Mouse (Mus musculus) CH12.LX (cell line): ENCODE measurements around the gene Sytl1. TPM values are rescaled to one million over a fixed set of nuclear protein-coding genes. Genes with fewer than 3 reads are reported as not detected.
A peak's percentile ranks its signal among the peaks of the same experiment; 100 is the strongest.

ENCODE experiments used
- DNase-seq: peaks from one replicate; pipeline ENCODE4 v3.0.0-alpha.2; 2013; ENCODE audit errors: extremely low read depth
- H3K27ac ChIP-seq: 2 replicates; pipeline ENCODE4 v1.5.1; 2012; ENCODE audit warnings: low read depth, mild to moderate bottlenecking, control low read depth, moderate library complexity; ENCODE audit not compliant: insufficient read depth
- H3K27me3 ChIP-seq: replicated peaks from 2 replicates; pipeline ENCODE3; 2012; ENCODE audit warnings: inconsistent platforms
- H3K36me3 ChIP-seq, 2 experiments: replicated peaks in 1 of 2; 2 replicates each; pipeline versions ENCODE3 to v1.6.1; 2012; ENCODE audit warnings: inconsistent platforms in 1 of 2, low read length in 1 of 2, mild to moderate bottlenecking in 1 of 2, mixed read lengths in 1 of 2, moderate library complexity in 1 of 2; ENCODE audit not compliant: control insufficient read depth in 1 of 2, insufficient read depth in 1 of 2
- H3K4me1 ChIP-seq, 2 experiments: 2 replicates each; pipeline ENCODE4 v1.6.1; 2012; ENCODE audit warnings: inconsistent platforms in 1 of 2, moderate library complexity in 1 of 2; ENCODE audit not compliant: insufficient read depth in 2 of 2, control insufficient read depth in 1 of 2
- H3K4me2 ChIP-seq: 2 replicates; pipeline ENCODE4 v1.6.1; 2012; ENCODE audit warnings: low read depth, mild to moderate bottlenecking, control low read depth; ENCODE audit not compliant: poor library complexity, insufficient read depth, severe bottlenecking
- H3K4me3 ChIP-seq, 3 experiments: fragments of 150-350 bp in 1 of 3; sonication (generic) in 1 of 3; replicated peaks in 1 of 3; 2 replicates each; pipeline versions ENCODE3 to v1.5.1; 2011 to 2012; ENCODE audit warnings: low read depth in 2 of 3, low read length in 2 of 3, mild to moderate bottlenecking in 2 of 3, moderate library complexity in 2 of 3, control low read depth in 1 of 3, improper control_type of control experiment in 1 of 3, inconsistent platforms in 1 of 3, mixed read lengths in 1 of 3; ENCODE audit not compliant: poor library complexity in 1 of 3
- H3K79me2 ChIP-seq: replicated peaks from 2 replicates; pipeline ENCODE4 v1.6.1; 2012; ENCODE audit warnings: mild to moderate bottlenecking, moderate library complexity; ENCODE audit not compliant: control insufficient read depth, poor library complexity, insufficient read depth, severe bottlenecking; ENCODE audit errors: extremely low read depth
- H3K9ac ChIP-seq: 2 replicates; pipeline ENCODE4 v1.6.1; 2012; ENCODE audit warnings: low read depth, mild to moderate bottlenecking, control low read depth, moderate library complexity; ENCODE audit not compliant: insufficient read depth
- H3K9me3 ChIP-seq: replicated peaks from 2 replicates; pipeline ENCODE3; 2012; ENCODE audit warnings: low read length, inconsistent platforms, mixed read lengths
- CTCF ChIP-seq, 2 experiments: IDR thresholded peaks in 1 of 2; conservative IDR thresholded peaks in 1 of 2; 2 replicates each; pipeline ENCODE4 v1.5.1; 2011 to 2012; ENCODE audit warnings: low read depth in 2 of 2, low read length in 2 of 2, improper control_type of control experiment in 1 of 2, inconsistent platforms in 1 of 2, mild to moderate bottlenecking in 1 of 2, moderate library complexity in 1 of 2
- ELF1 ChIP-seq: IDR thresholded peaks from 2 replicates; pipeline ENCODE4 v1.6.1; 2014; ENCODE audit warnings: low read depth, mild to moderate bottlenecking, inconsistent platforms, low read length, improper control_type of control experiment
- GABPA ChIP-seq: IDR thresholded peaks from 2 replicates; pipeline ENCODE4 v1.6.1; 2012; ENCODE audit warnings: low read depth, low read length, improper control_type of control experiment, inconsistent platforms; ENCODE audit not compliant: insufficient replicate concordance
- MYC ChIP-seq: IDR thresholded peaks from 2 replicates; pipeline ENCODE4 v1.6.1; 2011; ENCODE audit warnings: low read depth, mild to moderate bottlenecking, improper control_type of control experiment, low read length
- NELFE ChIP-seq: IDR thresholded peaks from 2 replicates; pipeline ENCODE4 v1.6.1; 2011; ENCODE audit warnings: low read depth, low read length, improper control_type of control experiment
- NRF1 ChIP-seq: IDR thresholded peaks from 2 replicates; pipeline ENCODE4 v1.6.1; 2014; ENCODE audit warnings: low read depth, mild to moderate bottlenecking, inconsistent platforms, low read length, improper control_type of control experiment, moderate library complexity
- POLR2AphosphoS2 ChIP-seq: IDR thresholded peaks from 2 replicates; pipeline ENCODE4 v1.6.1; 2011; ENCODE audit warnings: low read depth, low read length, improper control_type of control experiment
- RAD21 ChIP-seq: IDR thresholded peaks from 2 replicates; pipeline ENCODE4 v1.6.1; 2011; ENCODE audit warnings: low read depth, mild to moderate bottlenecking, low read length, improper control_type of control experiment, moderate library complexity
- RCOR1 ChIP-seq: conservative IDR thresholded peaks from 2 replicates; pipeline ENCODE4 v1.6.1; 2012; ENCODE audit warnings: low read depth, mild to moderate bottlenecking, inconsistent platforms, low read length, improper control_type of control experiment
- SIN3A ChIP-seq: IDR thresholded peaks from 2 replicates; pipeline ENCODE4 v1.6.1; 2012; ENCODE audit warnings: low read length, improper control_type of control experiment, inconsistent platforms
- SMC3 ChIP-seq: IDR thresholded peaks from 2 replicates; pipeline ENCODE4 v1.6.1; 2011; ENCODE audit warnings: low read depth, low read length, improper control_type of control experiment
- UBTF ChIP-seq: IDR thresholded peaks from 2 replicates; pipeline ENCODE4 v1.6.1; 2012; ENCODE audit warnings: low read depth, mild to moderate bottlenecking, inconsistent platforms, low read length, improper control_type of control experiment, moderate library complexity
- USF1 ChIP-seq: IDR thresholded peaks from 2 replicates; pipeline ENCODE4 v1.6.1; 2014; ENCODE audit warnings: low read depth, mild to moderate bottlenecking, inconsistent platforms, low read length, improper control_type of control experiment
- ZC3H11A ChIP-seq: IDR thresholded peaks from 2 replicates; pipeline ENCODE4 v1.6.1; 2012; ENCODE audit warnings: low read depth, mild to moderate bottlenecking, inconsistent platforms, low read length, improper control_type of control experiment
- ZNF384 ChIP-seq: IDR thresholded peaks from 2 replicates; pipeline ENCODE4 v1.6.1; 2012; ENCODE audit warnings: low read depth, low read length, improper control_type of control experiment, inconsistent platforms
- dilution Hi-C: fragments of 300-500 bp; cut with MboI; formaldehyde crosslinking; loops from 2 replicates; pipeline ENCODE4 v1.14.3; 2020; ENCODE audit warnings: low sequenced_read_pairs; ENCODE audit not compliant: extremely low pct_unique_long_range_greater_than_20kb, extremely low pct_ligation_motif_present
- in situ Hi-C: fragments of 300-500 bp; cut with MboI; formaldehyde crosslinking; loops from 3 replicates; pipeline ENCODE4 v1.14.3; 2019; ENCODE audit warnings: low sequenced_read_pairs, low pct_ligation_motif_present, low pct_unique_long_range_greater_than_20kb, mixed read lengths
- polyA plus RNA-seq: library from polyadenylated mRNA; unstranded; fragments of >175 nt; gene quantifications from 2 replicates; pipeline ENCODE4 v1.2.1, GENCODE M21; 2012; ENCODE audit warnings: low read depth; ENCODE audit not compliant: insufficient read length
- total RNA-seq, 2 experiments: library from RNA; depleted of rRNA; stranded (reverse); fragments of 300-350 nt in 1 of 2; fragments of >200 nt in 1 of 2; gene quantifications; 2 replicates each; pipeline ENCODE4 v1.2.3; 2012 to 2014

Gene Sytl1
- total and polyA plus RNA-seq, 3 experiments, result 8.2 to 20.0 (median 12.1) TPM

GRCm38 (mm10) chr4:133298516-133299365, 35.8 kb upstream of the Sytl1 start:
- in situ Hi-C loops, result no loop called here
- no peaks in the 10 kb centered on the region for H3K27me3 ChIP-seq
- H3K4me3 ChIP-seq, result no peak overlapping the region
- no peaks in the 10 kb centered on the region for H3K9me3 ChIP-seq
- peaks cover 9 to 60% of the 10 kb centered on the region in 2 experiments for H3K4me1 ChIP-seq
- DNase-seq, result no peak
- no peak overlapping the region for H3K27ac ChIP-seq
- H3K9ac ChIP-seq, result no peak overlapping the region
- H3K36me3 ChIP-seq, result peaks cover 42 to 84% of the 10 kb centered on the region in 2 experiments
- no peak for TF ChIP-seq GABPA
- no peak for TF ChIP-seq ZC3H11A
- TF ChIP-seq USF1, result no peak
- TF ChIP-seq ZNF384, result no peak
- no peak for TF ChIP-seq RCOR1
- no peak for TF ChIP-seq CTCF (conservative IDR thresholded peaks at IDR 0.05 in 1 of 2, IDR thresholded peaks at IDR 0.05 in 1 of 2; ENCODE audit: low read depth in 2 of 2, low read length in 2 of 2)
- no peak for TF ChIP-seq NRF1
- no peak for TF ChIP-seq UBTF
- TF ChIP-seq, all 38 proteins: peak for 0
- Histone ChIP-seq H3K4me2 (no peak overlapping the region), H3K79me2 (no peaks in the 10 kb centered on the region)
- dilution Hi-C loops, result no loop called here

GRCm38 (mm10) chr4:133297801-133298238, 34.9 kb upstream of the Sytl1 start:
- DNase-seq, result peak; percentile 62
- Histone ChIP-seq H3K27ac (no peak overlapping the region), H3K9me3 (no peaks in the 10 kb centered on the region), H3K79me2 (no peaks in the 10 kb centered on the region), H3K36me3 (peaks cover 40 to 81% of the 10 kb centered on the region in 2 experiments), H3K9ac (no peak overlapping the region), H3K4me2 (no peak overlapping the region), H3K27me3 (no peaks in the 10 kb centered on the region), H3K4me3 (no peak overlapping the region), H3K4me1 (peaks cover 14 to 70% of the 10 kb centered on the region in 2 experiments)
- TF ChIP-seq RAD21 (peak; percentile 91), ELF1 (no peak), CTCF (conservative IDR thresholded peaks at IDR 0.05 in 1 of 2, IDR thresholded peaks at IDR 0.05 in 1 of 2; ENCODE audit: low read depth in 2 of 2, low read length in 2 of 2) (peak; percentile 72 to 91), SIN3A (no peak), MYC (no peak), NELFE (peak; percentile 18; the same call in 1 of the 2 replicates), ZC3H11A (peak; percentile 84), POLR2AphosphoS2 (no peak), SMC3 (peak; percentile 95)
- dilution Hi-C loops (no loop called here), in situ Hi-C loops (no loop called here)
